Mouse (Mus musculus) lung, postnatal 14 days (tissue): ENCODE measurements around the gene Rpain.
A peak's percentile ranks its signal among the peaks of the same experiment; 100 is the strongest.

Experiments
- DNase-seq: peaks from one replicate; pipeline ENCODE4 v3.0.0; 2021

The Rpain gene

GRCm38 (mm10) chr11:71003611-71004315 lies 33.8 kb downstream of the Rpain start:
- no peak for DNase-seq

DNA sequence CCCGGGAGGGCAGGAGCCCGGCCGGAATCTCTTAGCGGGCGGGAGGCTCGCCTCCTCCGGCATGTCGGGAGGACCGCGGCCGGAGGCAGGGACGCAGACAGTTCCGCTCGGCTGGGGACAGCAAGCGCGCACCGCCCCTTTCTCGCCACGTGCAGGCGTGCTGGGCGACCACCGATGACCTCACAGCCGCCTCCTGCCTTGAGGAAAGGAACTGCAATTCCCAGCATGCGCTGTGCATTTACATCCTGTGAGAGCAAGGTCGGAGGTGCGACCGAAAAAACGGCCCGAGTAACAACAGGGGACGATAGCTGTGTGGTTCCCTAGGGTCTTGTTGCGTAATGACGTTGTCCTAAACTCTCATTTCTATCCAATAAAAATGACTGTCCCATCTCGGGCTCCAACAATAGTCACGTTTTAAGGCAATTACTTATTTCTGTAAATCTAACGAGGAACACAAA lies 34.3 kb downstream of the Rpain start, which contains the start of gene Dhx33:
Gene Dhx33, minus strand, starts transcription at position 122 of the 458 bp plus-strand sequence.
- peak; percentile 96 for DNase-seq

GRCm38 (mm10) chr11:71005046-71005445 lies 35.0 kb downstream of the Rpain start:
- no peak for DNase-seq

GRCm38 (mm10) chr11:71007026-71007425 lies 37.0 kb downstream of the Rpain start:
- no peak for DNase-seq

DNA sequence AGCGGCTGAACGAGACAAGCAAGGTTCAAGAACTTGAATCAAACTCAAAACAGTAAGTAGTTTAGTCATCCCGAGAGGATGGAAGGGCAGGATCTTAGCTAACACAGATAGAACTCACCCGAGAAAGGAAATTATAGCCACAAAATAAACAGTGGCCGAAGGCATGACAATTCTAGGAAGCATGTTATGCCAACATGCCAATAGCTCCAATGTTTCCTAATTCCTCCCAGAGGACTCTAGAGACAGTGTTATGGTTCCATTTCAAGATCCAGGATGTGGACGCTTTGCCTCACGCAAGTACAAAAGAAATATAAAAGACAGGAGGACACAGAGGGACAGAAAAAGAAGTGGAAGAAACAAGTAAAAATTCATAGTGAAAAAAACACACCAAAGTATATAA lies 37.8 kb downstream of the Rpain start:
- DNase-seq, result peak; percentile 9

DNA sequence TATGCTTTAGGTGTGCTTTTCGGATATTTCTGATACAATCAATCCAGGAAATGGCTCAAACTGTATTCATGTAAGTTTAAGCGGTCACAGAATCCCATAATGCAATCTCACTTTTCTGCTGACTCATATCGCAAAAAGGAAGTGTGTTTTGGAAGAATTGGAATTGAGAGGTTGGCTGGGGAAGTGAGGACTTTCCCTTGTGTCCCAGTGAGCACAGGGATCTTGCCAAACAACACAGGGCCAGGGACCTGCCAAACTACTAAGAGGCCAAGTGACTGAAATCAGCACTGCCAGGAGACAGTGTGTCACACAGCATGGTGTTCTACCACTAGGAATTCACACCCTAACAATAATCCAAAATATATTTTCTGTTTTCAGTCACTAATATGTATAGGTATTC lies 38.3 kb downstream of the Rpain start:
- no peak for DNase-seq

DNA sequence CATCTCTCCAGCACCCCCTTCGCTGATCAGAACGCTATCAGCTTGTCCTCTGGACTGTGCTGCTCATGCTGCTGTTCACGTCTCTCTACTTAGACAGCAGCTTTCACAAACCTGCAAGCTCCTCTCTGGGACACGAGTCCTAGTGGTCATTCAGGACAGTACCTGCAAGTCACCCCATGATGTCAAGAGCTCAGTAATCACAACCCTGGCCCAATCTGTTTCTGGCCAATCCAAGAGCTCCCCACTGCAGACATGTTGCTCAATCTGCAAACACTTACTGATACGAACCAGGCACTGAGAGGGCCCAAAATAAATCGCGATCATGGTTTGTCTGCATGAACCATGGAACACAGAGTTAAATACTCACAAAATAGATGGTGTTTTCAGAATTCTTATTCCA lies 42.7 kb downstream of the Rpain start:
- DNase-seq, result peak; percentile 7

DNA sequence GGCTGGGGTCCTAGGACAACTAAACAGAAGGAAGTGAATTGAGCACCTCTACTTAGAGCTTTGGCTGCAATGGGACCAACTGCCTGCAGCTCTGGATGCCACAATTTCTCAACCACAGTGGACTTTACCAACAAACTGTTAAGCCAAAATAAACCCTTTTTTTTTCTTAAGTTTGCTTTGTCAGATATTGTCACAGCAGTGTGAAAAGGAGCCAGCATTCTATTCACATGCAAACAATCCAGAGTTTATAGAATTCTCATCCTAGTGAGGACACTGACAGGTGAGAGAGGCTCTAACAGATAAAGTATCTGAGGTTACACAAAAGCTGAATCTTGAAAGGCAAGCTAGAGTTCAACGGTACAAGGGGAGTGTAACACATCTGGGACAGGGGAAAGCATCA lies 47.0 kb downstream of the Rpain start:
- no peak for DNase-seq

DNA sequence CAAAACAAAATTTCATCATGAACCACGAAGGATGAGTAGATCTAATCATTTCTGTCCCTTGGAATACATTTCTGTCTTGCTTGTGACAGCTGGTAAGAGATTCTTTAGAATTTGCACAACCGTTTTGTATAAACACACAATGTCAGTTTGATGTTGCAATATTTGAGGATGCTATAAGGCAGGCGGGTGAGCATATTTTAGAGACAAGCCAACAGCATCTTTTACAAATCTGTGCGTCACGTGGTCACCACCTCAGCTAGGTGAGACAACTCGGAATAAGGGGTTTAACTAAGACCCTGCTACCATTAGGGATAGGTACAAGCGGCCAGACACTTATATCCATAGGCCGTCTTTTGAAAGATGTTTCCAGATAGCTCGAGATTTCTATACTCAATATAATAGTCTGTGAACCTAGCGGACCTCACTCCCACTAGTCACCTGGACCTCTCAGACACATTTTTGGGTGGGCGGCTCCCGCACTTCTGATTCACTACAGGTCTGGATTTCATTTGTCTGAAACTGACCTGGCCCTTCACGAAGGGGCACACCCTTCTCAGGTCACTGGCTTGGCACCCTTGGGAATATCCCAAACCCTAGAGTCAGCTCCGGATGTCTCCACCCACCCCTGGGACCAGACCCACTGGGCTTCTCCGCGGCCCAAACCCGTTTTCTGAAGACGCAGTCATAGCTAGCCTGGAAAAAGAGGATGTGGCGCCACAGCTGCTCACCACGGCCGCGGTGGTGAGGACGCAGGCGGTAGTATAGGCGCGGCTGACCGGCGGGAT lies 48.6 kb downstream of the Rpain start:
- DNase-seq, result no peak

DNA sequence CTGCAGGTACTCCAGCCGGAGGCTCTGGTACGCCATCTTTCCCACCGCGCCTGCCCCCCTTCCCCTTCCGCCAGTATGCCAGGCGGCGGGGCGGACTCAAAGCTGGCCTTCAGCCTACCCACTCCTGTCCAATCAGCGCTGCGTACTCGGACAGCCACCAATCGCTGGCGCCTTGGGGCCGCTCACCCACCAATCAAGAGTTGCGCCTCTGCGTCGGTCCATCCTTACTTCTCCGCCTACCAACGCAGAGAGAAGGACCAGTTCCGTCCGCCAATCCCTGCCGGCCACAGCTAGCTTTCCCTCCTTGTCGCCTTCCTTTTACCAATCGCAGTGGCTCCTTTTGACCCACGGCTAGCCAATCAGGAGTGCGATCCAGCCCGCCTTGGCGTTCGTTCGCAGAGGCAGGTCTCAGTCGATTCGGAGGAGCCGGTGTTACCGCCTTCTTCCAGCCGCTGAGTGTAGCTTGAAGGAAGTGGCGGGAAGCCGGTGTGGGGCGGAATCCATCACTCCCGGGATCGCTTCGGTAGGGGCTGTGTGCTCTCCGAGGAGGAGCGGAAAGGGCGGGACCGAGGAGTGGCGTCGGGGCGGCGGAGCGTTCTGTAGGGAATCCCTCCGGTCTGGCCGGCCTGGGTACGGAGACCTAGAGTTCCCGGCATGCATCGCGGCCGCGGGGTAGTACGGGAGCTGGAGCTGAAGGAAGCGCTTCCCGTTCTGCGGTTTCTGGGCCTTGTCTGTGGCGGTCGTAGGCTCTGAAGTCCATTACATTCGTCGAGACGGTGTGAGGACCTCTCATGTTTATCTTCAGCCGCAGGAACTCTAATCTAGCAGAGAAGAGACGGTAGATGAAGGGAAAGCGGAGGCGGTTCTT lies 49.4 kb downstream of the Rpain start, which contains the start of the genes Mis12 and Derl2:
Gene Mis12, plus strand, starts transcription at position 411 of the 868 bp plus-strand sequence.
Gene Derl2, minus strand, starts transcription at position 641 of the 868 bp plus-strand sequence.
- peak; percentile 97 for DNase-seq
